Mouse (Mus musculus) CH12.LX (cell line): ENCODE data around the gene Pex16.

Experiments used
- CTCF ChIP-seq, 2 experiments: IDR thresholded peaks in 1 of 2; conservative IDR thresholded peaks in 1 of 2; 2 replicates each; pipeline ENCODE4 v1.5.1; 2011 to 2012; ENCODE audit warnings: low read depth in 2 of 2, low read length in 2 of 2, improper control_type of control experiment in 1 of 2, inconsistent platforms in 1 of 2, mild to moderate bottlenecking in 1 of 2, moderate library complexity in 1 of 2
- ELF1 ChIP-seq: IDR thresholded peaks from 2 replicates; pipeline ENCODE4 v1.6.1; 2014; ENCODE audit warnings: low read depth, mild to moderate bottlenecking, inconsistent platforms, low read length, improper control_type of control experiment
- EP300 ChIP-seq: IDR thresholded peaks from 2 replicates; pipeline ENCODE4 v1.6.1; 2011; ENCODE audit warnings: low read length, improper control_type of control experiment
- MAFK ChIP-seq: IDR thresholded peaks from 2 replicates; pipeline ENCODE4 v1.6.1; 2011; ENCODE audit warnings: low read length, improper control_type of control experiment; ENCODE audit not compliant: insufficient replicate concordance
- MAX ChIP-seq: IDR thresholded peaks from 2 replicates; pipeline ENCODE4 v1.6.1; 2011; ENCODE audit warnings: low read length, improper control_type of control experiment
- MAZ ChIP-seq: IDR thresholded peaks from 2 replicates; pipeline ENCODE4 v1.6.1; 2012; ENCODE audit warnings: low read depth, mild to moderate bottlenecking, inconsistent platforms, low read length, improper control_type of control experiment, moderate library complexity
- NRF1 ChIP-seq: IDR thresholded peaks from 2 replicates; pipeline ENCODE4 v1.6.1; 2014; ENCODE audit warnings: low read depth, mild to moderate bottlenecking, inconsistent platforms, low read length, improper control_type of control experiment, moderate library complexity
- POLR2A ChIP-seq: IDR thresholded peaks from 2 replicates; pipeline ENCODE4 v1.6.1; 2011; ENCODE audit warnings: low read depth, mild to moderate bottlenecking, improper control_type of control experiment, low read length
- USF1 ChIP-seq: IDR thresholded peaks from 2 replicates; pipeline ENCODE4 v1.6.1; 2014; ENCODE audit warnings: low read depth, mild to moderate bottlenecking, inconsistent platforms, low read length, improper control_type of control experiment

GRCm38 (mm10) chr2:92375099-92375623 is 685 bp downstream of the Pex16 start:
- no peak for TF ChIP-seq MAX
- TF ChIP-seq CTCF (conservative IDR thresholded peaks at IDR 0.05 in 1 of 2, IDR thresholded peaks at IDR 0.05 in 1 of 2; ENCODE audit: low read depth in 2 of 2, low read length in 2 of 2), result no peak
- peak; percentile 98 for TF ChIP-seq ELF1
- TF ChIP-seq USF1, result no peak
- no peak for TF ChIP-seq MAFK
- TF ChIP-seq EP300, result no peak
- peak; percentile 92 for TF ChIP-seq POLR2A
- TF ChIP-seq NRF1, result peak; percentile 86
- TF ChIP-seq MAZ, result no peak; the same call in 1 of the 2 replicates
